Mouse (Mus musculus): ENCODE data around the gene Gm5134.
"Not testable (repeated sequence)": the region's sequence is repeated elsewhere in the genome, so short reads cannot be mapped to it uniquely, and the experiment has no call there.

The Gm5134 gene

GRCm38 (mm10) chr10:75994531-75995210, 40.4 kb downstream of the Gm5134 start:
- DNase-seq (ENCODE audit: low read depth, low spot score), result not testable (repeated sequence)

GRCm38 (mm10) chr10:75995463-75995862, 41.1 kb downstream of the Gm5134 start:
- no peak for DNase-seq (ENCODE audit: low read depth, low spot score)

GRCm38 (mm10) chr10:75996315-75996714, 42.0 kb downstream of the Gm5134 start:
- DNase-seq (ENCODE audit: low read depth, low spot score), result no peak

GRCm38 (mm10) chr10:76001160-76001559, 46.8 kb downstream of the Gm5134 start:
- DNase-seq (ENCODE audit: low read depth, low spot score), result no peak

- DNase-seq (ENCODE audit: low read depth, low spot score), result no peak
Observed at GRCm38 (mm10) chr10:76002101-76002521, 47.8 kb downstream of the Gm5134 start.

- DNase-seq (ENCODE audit: low read depth, low spot score), result no peak
Observed at GRCm38 (mm10) chr10:76002615-76003014, 48.3 kb downstream of the Gm5134 start.

- DNase-seq (ENCODE audit: low read depth, low spot score), result no peak
Observed at GRCm38 (mm10) chr10:76003221-76003620, 48.9 kb downstream of the Gm5134 start.

- peak; percentile 10 for DNase-seq (ENCODE audit: low read depth, low spot score)
Observed at GRCm38 (mm10) chr10:76006385-76006784, 52.1 kb downstream of the Gm5134 start.

GRCm38 (mm10) chr10:76009812-76010211, 55.5 kb downstream of the Gm5134 start:
- no peak for DNase-seq (ENCODE audit: low read depth, low spot score)

GRCm38 (mm10) chr10:76012922-76013321, 58.6 kb downstream of the Gm5134 start:
- DNase-seq (ENCODE audit: low read depth, low spot score), result no peak

GRCm38 (mm10) chr10:76016886-76017285, 62.6 kb downstream of the Gm5134 start:
- DNase-seq (ENCODE audit: low read depth, low spot score), result no peak

- DNase-seq (ENCODE audit: low read depth, low spot score), result no peak
Observed at GRCm38 (mm10) chr10:76021728-76022127, 67.4 kb downstream of the Gm5134 start.

- DNase-seq (ENCODE audit: low read depth, low spot score), result no peak
Observed at GRCm38 (mm10) chr10:76023921-76024320, 69.6 kb downstream of the Gm5134 start.

GRCm38 (mm10) chr10:76025470-76026190, 71.3 kb downstream of the Gm5134 start:
- DNase-seq (ENCODE audit: low read depth, low spot score), result no peak

- DNase-seq (ENCODE audit: low read depth, low spot score), result no peak
Observed at GRCm38 (mm10) chr10:76027127-76028015, 73.1 kb downstream of the Gm5134 start.

GRCm38 (mm10) chr10:76028016-76028366, 73.7 kb downstream of the Gm5134 start:
- no peak for DNase-seq (ENCODE audit: low read depth, low spot score)

GRCm38 (mm10) chr10:76028396-76028795, 74.1 kb downstream of the Gm5134 start:
- no peak for DNase-seq (ENCODE audit: low read depth, low spot score)

GRCm38 (mm10) chr10:76029276-76029675, 75.0 kb downstream of the Gm5134 start:
- no peak for DNase-seq (ENCODE audit: low read depth, low spot score)

- DNase-seq (ENCODE audit: low read depth, low spot score), result peak; percentile 35
Observed at GRCm38 (mm10) chr10:76030496-76030895, 76.2 kb downstream of the Gm5134 start.

- DNase-seq (ENCODE audit: low read depth, low spot score), result no peak
Observed at GRCm38 (mm10) chr10:76031511-76032401, 77.4 kb downstream of the Gm5134 start.

All from CD4-positive helper T cell, adult 2 months (primary cell).